Mouse (Mus musculus): Measurements from ENCODE around the gene Rnls.

GRCm38 (mm10) chr19:33244196-33244595 is 147.9 kb downstream of the Rnls start:
- TF ChIP-seq CHD2 (IDR thresholded peaks at IDR 0.05; ENCODE audit: low read length) (no peak), ZC3H11A (IDR thresholded peaks at IDR 0.05; ENCODE audit: low read depth, low read length) (no peak), MAFK (IDR thresholded peaks at IDR 0.05; ENCODE audit: borderline replicate concordance, low read depth, low read length) (no peak), CTCF (IDR thresholded peaks at IDR 0.05 in 2 of 3, conservative IDR thresholded peaks at IDR 0.05 in 1 of 3; ENCODE audit: control insufficient read depth in 1 of 3, insufficient read depth in 1 of 3, low read depth in 2 of 3, low read length in 3 of 3, poor library complexity in 1 of 3, severe bottlenecking in 1 of 3) (no peak), GATA1 (IDR thresholded peaks at IDR 0.05; ENCODE audit: low read depth, low read length) (no peak), POLR2A (IDR thresholded peaks at IDR 0.05; ENCODE audit: control insufficient read depth in 1 of 2, insufficient read depth in 1 of 2, low read depth in 1 of 2, low read length in 2 of 2, poor library complexity in 1 of 2) (no peak), MXI1 (IDR thresholded peaks at IDR 0.05; ENCODE audit: low read depth, low read length) (no peak), ZNF384 (IDR thresholded peaks at IDR 0.05; ENCODE audit: low read depth, low read length) (no peak), POLR2AphosphoS5 (IDR thresholded peaks at IDR 0.05; ENCODE audit: borderline replicate concordance, low read depth, low read length) (no peak), ETS1 (IDR thresholded peaks at IDR 0.05; ENCODE audit: low read depth, low read length) (no peak), TCF12 (IDR thresholded peaks at IDR 0.05; ENCODE audit: low read depth, low read length) (no peak), BHLHE40 (IDR thresholded peaks at IDR 0.05; ENCODE audit: borderline replicate concordance, low read depth, low read length) (no peak)
